Mouse (Mus musculus): ENCODE results near the gene Gabrq. TPM values are rescaled to one million over a fixed set of nuclear protein-coding genes. Genes with fewer than 3 reads are reported as not detected.

Gene Gabrq
- polyA plus RNA-seq (2012; rRNA removed; ENCODE audit: low replicate concordance), result 0.19 and 0.24 TPM in 2 replicates

GRCm38 (mm10) chrX:72824776-72825588 is at the start of gene Gabrq:
Gabrq (plus strand) TSS chrX:72825178.

Other genes with a start within 250 kb of the Gabrq start
- gene Gabra3, start 168.3 kb upstream of the Gabrq start, polyA plus RNA-seq (2012; rRNA removed; ENCODE audit: low replicate concordance), result 4.3 and 5.9 TPM in 2 replicates
- gene Cetn2, start 93.2 kb downstream of the Gabrq start, polyA plus RNA-seq (2012; rRNA removed; ENCODE audit: low replicate concordance), result 8.2 and 9.6 TPM in 2 replicates
- gene Nsdhl, start 93.4 kb downstream of the Gabrq start, polyA plus RNA-seq (2012; rRNA removed; ENCODE audit: low replicate concordance), result 33.8 and 55.0 TPM in 2 replicates
- 7.2 and 18.0 TPM in 2 replicates for gene Zfp185, start 162.2 kb downstream of the Gabrq start, polyA plus RNA-seq (2012; rRNA removed; ENCODE audit: low replicate concordance)
- gene Pnma5, start 211.9 kb downstream of the Gabrq start, polyA plus RNA-seq (2012; rRNA removed; ENCODE audit: low replicate concordance), result not detected in 2 replicates
- 0.18 TPM in 1 of 2 replicates, not detected in the other for gene Pnma3, start 239.6 kb downstream of the Gabrq start, polyA plus RNA-seq (2012; rRNA removed; ENCODE audit: low replicate concordance)